Mouse (Mus musculus): ENCODE results near the gene Plekhg1.

Gene Plekhg1

DNA sequence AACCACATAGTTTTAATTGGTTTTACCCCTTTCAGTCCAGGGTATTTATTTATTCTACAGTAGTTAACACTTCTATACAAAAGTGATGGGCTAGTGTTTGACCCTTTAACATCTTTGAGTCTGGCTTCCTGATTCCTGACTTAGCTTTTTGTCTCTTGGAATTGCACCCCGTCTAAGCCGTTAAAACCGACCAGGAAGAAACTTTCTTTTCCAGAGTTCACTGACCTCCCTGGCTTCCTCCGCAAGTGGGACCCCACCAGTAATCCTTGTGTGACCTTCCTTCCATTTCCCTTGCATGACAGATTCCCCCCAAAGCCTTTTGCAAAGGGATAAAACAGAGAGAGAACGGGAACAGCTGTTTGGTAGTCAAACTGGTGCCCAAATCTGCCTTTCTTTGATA lies 1.6 kb downstream of the Plekhg1 start:
- in situ Hi-C loops (cut with MseI, MboI) = no loop called here

DNA sequence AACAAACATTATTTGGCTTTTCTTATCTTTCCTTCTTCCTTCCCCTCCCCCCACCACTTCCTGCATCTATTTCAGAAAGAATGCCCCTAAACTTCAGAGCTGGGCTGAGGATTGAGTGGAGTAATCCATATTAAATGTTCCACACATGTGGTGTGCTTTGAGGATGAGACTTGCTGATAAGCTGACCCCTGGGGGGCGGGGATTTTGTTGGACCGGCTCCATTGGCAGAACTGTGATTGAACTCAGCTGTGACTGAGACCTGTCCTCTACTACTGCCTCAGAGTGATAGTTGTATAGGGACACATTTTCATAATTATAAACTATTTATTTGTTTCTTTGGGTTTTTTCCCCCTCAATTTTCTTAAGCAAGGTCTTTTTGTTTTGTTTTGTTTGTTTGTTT lies 2.9 kb downstream of the Plekhg1 start:
- in situ Hi-C loops (cut with MseI, MboI) = no loop called here

DNA sequence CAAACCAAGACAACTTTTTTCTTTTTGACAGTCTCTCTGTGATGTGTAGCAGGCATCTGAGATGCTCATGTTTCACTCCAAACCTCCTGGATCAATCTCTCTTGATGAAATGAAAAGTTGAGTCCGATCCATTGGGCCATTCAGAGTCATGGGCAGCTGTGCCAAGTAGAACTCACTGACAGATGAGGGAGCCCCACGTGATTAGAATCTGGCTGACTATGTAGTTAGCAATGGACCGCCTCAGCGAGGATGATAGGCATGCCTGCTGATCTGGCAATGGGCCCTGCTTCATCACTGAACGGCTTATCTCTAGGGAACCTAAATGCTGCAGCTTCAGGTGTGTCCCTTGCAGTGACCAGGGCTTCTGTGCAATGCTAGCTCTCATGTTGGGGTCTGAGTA lies 3.7 kb downstream of the Plekhg1 start:
- in situ Hi-C loops (cut with MseI, MboI) = no loop called here

DNA sequence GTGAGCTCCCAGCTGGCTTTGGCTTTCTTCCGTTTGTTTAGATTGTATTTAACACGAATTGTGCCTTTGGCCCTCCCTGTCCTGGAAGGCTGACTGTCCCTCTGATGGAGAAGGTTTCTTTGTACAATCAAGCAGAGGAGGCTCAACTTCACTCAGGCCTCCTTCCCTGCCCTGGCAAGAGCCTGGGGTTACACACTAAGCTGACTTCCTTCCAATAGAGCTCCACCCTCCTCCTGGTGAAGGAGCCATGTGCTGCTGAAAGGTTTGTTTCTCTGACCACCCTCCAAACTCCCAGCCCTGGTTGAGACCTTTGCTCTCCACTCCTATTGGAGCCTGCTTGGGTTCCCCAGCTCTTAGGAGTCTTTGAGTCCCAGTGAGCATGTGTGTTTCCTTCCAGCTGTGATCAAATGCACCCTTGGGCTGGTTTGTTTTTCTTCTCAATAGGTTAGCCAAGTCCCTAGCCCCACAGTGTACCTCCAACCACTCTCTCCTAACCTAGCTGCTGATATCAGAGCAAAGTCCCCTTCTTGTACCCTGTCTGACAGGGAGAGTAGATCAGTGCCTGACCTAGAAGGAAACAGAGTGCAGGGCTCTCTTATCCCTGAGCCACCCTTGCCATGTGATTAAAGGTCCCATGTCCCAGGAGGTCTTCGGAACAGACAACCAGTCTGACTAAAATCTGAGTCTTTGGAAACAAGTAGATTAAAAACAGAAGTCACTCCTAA lies 6.8 kb downstream of the Plekhg1 start:
- in situ Hi-C loops (cut with MseI, MboI) = no loop called here

DNA sequence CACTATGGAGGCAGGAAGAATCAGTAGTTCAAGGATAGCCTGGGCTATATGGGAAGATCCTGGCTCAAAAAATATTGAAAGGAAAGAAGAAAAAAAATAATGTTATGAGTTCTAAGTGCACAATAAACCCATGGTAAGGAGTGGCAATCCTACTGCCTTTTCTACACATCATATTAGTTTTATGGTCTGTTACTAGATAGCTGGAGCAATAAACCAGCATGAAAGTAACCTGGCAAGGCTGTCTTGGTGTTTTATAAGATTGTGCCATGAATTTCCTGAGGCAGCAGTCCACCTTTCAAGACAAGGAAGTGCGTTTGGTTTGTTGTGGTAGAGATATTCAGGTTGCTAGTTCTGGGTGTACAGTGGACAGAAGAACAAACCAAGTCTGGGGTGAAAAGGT lies 9.4 kb downstream of the Plekhg1 start:
- in situ Hi-C loops (cut with MseI, MboI) = no loop called here

DNA sequence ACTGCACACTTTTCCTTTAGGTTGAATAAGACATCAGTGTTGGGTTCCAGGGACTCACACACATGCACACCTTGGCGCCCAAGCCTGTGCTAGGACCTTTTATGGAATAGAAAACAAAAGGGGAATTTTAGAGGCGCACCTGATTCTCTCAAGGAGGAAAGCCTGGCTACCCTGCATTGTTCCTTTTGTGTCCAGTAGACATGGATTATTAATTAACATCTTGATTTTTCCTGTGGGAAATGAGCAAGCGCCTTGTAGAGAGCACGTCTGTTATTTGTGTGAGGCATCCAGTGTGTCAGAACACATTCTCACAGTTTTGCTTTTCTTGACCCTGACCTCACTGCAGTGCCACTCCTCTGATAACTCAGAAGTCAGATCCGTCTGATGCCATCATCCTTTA lies 21.8 kb downstream of the Plekhg1 start:
- in situ Hi-C loops (cut with MseI, MboI) = no loop called here

DNA sequence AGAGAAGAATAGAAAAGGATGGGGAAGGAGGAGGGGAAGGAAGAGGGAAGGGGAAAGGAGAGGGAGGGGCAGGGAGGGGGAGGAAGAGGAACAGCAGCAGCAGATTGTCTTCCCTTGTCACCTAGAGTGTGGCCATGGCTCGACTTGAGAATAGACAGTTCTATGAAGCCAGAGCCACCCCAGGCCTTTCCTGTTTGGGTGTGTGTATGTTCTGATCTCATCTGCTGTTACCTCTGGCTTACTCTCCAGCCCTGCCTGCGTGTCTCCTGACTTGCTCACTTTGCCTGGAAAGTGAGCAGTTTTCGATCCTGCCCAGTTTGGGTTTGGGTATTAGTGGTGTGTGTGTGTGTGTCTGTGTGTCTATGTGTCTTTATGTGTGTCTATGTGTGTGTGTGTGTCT lies 23.0 kb downstream of the Plekhg1 start:
- in situ Hi-C loops (cut with MseI, MboI) = no loop called here

DNA sequence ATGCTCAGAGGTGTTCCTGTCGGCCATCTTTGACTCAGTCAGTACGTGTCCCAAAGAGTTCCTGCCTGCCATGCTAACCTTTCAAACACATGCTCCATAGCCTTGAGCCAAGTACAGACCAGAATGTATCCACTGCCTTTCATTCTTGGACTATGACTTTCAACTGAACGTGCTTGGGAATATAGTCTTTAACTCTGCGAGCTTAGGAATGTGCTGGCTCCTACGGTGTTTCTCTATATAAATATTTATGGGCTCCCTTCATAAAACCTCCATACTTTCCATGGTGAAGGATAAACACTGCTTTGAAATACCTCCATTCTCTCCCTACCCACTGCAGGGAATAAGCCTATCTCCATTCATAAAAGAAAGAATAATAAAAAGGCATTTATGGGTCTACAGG lies 29.0 kb downstream of the Plekhg1 start:
- in situ Hi-C loops (cut with MseI, MboI) = no loop called here

DNA sequence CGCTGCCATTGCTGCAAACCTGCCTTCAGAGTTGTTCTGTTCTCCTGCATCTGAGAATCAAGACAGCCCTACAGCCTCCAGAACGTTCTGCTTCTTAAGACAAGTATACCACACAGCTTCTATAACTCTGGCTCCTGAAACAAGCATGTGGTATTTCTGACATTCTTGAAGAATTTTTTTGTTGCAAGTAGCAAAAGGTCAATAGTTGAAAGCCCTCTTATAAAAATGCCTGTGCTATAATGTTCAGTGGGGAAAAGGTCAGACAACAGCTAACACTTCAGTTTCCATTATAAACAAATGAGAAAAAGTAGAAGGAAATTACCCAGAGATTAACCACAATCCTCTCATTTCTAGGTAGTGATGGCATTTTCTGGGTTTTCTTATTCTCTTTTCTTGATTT lies 34.2 kb downstream of the Plekhg1 start:
- in situ Hi-C loops (cut with MseI, MboI) = no loop called here

DNA sequence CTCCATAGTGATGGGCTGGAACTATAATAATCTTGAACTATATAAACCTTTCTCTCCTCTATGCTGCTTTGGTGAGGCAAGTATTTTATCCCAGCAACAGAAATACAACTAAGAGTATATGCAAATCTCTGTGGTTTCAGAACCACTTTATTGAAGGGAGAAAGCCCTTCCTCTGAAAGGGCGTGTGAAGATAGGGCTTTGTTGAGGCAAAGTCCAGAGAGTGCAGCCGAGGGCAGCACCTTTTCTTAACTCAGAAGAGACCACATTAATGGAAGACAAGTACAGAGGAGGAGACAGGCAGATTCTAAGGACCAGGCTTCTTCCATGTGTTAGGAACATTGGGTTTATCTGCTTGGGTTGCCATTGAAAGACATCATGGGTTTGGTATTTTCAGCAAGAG lies 36.6 kb downstream of the Plekhg1 start:
- in situ Hi-C loops (cut with MseI, MboI) = no loop called here

DNA sequence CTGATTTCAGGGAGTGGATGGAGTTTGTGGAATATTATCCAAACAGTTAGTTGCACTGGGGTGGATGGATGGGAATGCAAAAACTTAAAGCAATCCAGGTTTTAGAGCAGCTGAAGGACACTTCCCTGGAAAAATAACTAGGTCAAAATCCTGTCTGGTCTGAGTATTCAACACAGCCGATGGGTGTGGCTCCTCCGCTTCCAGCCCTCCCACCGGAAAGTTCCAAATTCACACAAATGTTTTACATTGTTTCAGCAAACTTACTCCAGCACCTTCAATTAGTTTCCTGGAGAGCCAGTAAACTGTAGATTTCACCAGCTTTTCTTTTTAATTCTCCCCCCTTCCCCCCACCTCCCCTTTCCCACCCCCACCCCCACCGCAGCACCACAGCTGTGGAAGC lies 45.2 kb downstream of the Plekhg1 start:
- in situ Hi-C loops (cut with MseI, MboI) = no loop called here

DNA sequence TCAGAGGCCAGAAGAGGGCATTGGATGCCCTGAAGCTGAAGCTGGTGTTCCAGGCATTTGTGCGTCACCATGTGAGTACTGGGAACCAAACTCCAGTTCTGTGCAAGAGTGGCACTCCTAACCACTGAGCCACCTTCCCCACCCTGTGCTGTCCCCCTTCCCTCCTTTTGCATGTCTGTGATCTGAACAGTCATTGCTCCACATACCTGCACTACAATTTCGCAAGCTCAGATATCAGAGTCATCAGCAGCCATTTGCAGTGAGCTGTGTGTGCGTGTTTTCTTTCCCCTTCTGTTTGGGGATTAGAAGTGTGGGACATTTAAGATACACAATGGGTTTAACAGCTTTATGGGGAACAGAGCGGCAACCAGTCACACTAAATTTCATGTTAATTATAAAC lies 46.4 kb downstream of the Plekhg1 start:
- in situ Hi-C loops (cut with MseI, MboI) = no loop called here

DNA sequence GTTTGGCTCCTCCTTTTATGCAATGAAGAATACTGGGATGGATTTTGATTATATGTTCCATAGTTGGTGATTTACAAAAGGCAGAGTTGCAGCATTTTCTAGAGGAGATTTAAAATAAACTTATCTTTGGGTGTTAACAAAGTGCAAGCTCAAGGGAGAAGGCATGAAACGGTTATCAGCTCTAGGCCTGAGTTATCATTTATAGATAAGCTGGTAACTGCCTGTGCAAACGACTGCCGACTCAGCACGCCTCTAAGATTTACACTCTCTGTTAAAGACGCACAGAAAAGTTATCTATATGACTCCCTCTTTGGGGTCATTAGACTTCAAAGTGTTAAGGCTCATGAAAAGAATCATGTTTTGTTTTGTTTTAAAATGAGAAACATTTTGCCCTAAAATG lies 46.8 kb downstream of the Plekhg1 start:
- in situ Hi-C loops (cut with MseI, MboI) = no loop called here

DNA sequence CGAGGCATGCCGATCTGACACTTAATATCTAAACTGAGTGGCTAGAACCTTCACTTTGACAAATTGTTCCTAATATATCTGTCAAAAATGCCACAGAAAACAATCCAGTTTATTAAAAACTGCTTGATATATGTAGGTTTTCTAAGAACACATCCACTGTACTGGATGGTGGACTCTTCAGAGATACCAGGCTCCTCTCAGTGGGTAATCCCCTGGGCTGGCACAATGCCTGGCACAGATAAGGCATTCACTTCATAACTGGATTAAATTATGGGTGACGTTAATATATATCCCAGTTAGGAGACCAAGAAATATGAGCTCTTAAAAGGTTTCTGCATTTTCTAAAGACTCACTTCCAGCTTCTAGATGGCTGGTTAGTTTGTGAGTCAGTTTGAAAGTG lies 53.7 kb downstream of the Plekhg1 start:
- in situ Hi-C loops (cut with MseI, MboI) = no loop called here

DNA sequence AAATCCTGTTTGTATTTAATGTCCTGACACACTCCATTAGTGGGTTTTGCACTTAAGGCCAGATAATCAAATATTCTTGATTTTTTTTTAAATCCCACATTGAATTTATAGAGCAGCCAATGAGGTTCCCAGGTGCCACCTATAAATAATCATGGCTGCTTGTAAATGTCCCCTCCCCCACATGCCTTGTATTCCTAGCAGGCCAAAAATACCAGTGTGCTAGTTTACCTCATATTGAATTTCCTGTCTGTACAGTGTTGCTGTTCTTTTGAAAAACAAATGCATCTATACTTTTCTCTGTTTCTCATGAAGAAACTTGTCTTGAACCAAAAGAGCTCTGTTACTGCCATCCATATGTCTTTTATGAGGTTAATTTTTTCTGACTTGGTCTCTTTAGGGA lies 59.3 kb downstream of the Plekhg1 start:
- in situ Hi-C loops (cut with MseI, MboI) = no loop called here

DNA sequence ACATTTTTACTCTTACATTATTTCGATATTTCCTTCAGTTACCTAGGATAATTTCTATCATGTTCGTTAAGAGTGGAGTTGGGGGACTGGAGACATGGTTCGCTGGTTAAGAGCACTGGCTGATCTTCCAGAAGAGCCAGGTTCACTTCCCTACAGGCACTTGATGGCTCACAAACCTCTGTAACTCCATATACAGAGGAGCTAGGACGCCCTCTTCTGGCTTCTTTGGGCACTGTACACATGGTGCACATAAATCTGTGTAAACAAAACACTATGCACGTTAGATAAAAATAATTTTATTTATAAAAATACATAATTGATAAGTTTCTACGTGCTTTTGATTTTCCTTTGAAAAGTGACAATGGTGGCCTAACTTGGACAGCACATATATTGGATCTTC lies 61.1 kb downstream of the Plekhg1 start:
- in situ Hi-C loops (cut with MseI, MboI) = loop anchor here (10.0 kb wide), 2 partner anchors 144 to 236 kb away; no protein-coding TSS in a partner anchor

DNA sequence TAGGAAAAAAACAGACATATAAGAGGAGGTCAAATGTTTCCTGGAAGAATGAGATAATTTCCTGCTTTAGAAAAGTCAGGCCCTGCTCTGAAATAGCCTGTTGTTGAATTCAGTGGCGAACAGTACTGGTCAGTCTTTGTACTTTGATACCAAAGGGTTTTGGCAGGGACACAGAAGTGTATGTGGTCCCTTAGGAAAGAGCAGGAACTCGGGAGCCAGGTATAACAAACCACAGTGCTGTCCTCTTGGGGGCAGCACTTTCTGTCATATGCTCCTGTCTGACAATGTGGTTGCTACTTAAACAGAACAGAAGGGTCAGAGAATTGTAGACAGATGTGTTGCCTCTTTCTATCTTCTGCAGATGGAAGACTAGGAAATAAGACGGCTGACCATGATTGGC lies 65.2 kb downstream of the Plekhg1 start:
- in situ Hi-C loops (cut with MseI, MboI) = loop anchor here (5.0 to 10.0 kb wide), 3 partner anchors 137 to 241 kb away; no protein-coding TSS in a partner anchor

DNA sequence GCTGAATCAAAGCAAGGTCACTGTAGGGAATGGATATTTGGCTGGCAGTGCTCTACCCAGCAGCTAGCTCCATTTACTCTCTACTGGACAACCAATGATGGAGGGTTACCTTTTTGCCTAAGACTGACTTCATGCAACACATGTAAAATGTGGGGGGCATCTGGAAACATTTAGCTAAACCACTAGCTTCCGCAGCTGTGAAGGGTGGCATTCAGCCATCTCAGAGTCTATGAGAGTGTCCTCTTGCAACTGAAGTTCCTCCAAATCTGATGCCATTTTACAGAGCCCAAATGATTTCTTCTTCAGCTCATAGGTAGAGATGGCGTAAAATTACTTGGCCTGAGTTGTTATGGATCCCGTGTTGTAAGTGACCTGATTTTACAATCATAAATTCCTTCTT lies 67.8 kb downstream of the Plekhg1 start:
- in situ Hi-C loops (cut with MseI, MboI) = loop anchor here (5.0 to 10.0 kb wide), 3 partner anchors 134 to 243 kb away; no protein-coding TSS in a partner anchor

DNA sequence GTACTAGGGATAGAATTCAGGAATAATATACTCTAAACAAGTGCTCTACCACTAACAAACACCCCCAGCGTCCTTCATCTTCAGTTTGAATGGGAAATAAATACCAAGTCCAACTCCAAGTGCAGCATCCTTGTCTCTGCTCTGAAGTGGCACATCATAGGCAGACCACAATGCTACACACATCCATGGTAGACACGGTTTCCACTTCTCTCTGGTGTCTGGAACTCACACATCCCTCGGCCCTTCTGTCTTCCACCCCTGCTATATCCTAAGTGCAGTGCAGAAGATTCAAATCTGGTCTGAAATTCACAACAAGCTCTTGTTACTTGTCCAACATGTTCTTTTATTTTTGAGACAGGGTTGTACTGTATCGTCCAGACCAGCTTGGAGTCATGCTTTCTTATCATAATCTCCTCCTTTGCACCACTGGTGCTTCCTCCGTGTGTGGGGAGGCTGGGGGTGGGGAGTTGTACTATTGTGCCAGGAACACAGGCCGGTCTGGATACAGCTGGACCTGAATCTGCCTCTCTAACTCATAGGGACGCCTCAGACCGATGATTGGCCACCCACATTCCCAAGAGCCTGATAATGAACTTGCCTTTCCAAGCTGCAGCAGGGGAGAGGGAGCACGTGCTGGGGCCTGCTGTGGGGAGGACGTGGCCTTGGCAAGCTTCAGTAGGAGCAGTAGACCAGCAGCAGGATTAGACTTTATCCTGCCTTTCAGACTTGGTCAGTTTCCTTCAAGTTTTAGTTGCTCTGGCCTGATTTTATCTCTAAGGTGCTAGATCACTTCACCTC lies 70.5 kb downstream of the Plekhg1 start:
- in situ Hi-C loops (cut with MseI, MboI) = no loop called here

DNA sequence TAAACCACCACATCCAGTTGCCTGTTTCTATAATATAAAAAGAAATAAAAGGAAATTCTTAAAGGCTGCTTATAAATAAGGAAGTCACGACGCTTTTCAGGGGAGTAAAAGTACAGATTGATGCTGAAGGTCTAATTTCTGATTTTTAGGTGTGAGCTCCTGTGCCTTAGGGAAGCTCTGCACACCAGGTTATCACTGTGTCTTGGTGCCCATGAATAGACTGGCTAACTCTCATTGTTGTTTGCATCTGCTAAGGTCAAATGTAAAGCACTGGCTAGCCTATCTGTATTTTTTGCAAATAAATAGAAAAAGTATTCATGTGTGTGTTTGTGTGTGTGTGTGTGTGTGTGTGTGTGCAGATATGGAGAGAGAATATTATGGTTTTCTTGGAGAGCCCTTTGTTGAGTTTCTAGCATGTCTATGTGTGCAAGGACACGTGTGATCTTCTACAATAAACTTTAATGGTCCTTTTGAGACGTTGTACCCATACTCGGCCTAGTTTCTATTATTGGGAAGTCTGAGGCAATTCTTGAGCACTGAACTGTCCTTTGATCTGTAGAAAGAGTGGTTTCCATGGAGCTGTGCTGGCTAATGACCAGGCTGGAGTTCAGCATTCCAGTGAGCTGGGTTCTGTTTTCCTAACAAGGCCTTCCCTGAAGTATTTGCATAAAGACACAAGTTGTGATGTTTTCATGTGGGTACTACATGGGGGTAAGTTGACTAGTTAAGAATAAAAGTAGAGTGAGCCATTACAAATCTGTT lies 79.0 kb downstream of the Plekhg1 start:
- in situ Hi-C loops (cut with MseI, MboI) = no loop called here

DNA sequence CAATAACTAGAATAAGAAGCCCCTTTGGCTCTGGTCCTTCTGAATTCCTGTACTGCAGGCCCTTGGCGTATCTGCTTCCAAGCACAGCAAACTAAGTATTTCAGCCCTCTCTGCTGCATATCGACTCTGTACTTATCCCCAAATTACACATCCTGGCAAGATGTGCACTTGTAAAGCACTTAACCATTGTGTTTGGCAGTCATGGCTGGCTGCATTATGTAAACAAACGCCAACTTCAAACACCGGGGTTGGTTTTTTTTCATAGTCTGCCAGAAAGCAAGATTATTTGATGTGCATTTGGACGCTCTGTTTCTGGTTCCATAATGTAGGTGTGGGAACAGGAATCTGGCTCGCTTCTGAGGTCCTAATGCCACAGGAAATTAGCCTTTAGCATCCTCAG lies 83.7 kb downstream of the Plekhg1 start:
- in situ Hi-C loops (cut with MseI, MboI) = no loop called here

DNA sequence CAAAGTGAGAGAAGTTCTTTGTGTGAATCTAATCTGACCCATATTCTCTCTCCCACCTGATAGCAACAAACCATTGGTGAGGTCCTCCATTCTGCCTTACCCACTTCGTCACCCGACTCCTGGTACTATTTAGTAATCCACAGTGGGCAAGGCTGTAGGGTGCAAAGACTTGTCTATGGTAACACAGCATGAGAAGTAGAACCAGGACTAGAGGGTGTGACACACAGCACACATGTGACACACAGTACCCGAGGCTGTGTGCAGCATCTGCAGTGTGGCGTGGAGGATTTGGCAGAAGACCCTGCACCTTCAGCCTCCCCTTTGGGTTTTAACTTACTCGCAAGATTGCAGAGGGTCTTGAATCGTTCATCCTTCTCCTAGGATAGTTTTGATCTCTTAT lies 85.9 kb downstream of the Plekhg1 start:
- in situ Hi-C loops (cut with MseI, MboI) = no loop called here
